Mouse (Mus musculus) heart, postnatal 0 days (tissue): Measurements from ENCODE around the gene Plcz1.

ENCODE experiments used
- CTCF ChIP-seq: IDR thresholded peaks from 2 replicates; pipeline ENCODE4 v1.5.1; 2016; ENCODE audit warnings: antibody characterized with exemption, control low read depth, low read depth
- EP300 ChIP-seq: IDR thresholded peaks from 2 replicates; pipeline ENCODE4 v1.6.1; 2016; ENCODE audit warnings: antibody characterized with exemption, low read depth

- TF ChIP-seq CTCF (no peak), EP300 (no peak)
Observed at GRCm38 (mm10) chr6:139986564-139986963, 54.7 kb downstream of the Plcz1 start.
